Mouse (Mus musculus) heart, adult 2 months (tissue): ENCODE measurements at regions not wholly inside any gene's neighbourhood (a gene's known extent, or its start where the extent isn't known, plus 50 kb on each side); places are given as distances from the start of the nearest gene placed in this dataset.

ENCODE experiments used
- CTCF ChIP-seq: fragments of 200-600 bp; IDR thresholded peaks from 2 replicates; pipeline ENCODE4 v1.8.1; 2022; ENCODE audit warnings: antibody characterized with exemption, mild to moderate bottlenecking, moderate library complexity
- EP300 ChIP-seq: fragments of 200-500 bp; IDR thresholded peaks from 2 replicates; pipeline ENCODE4 v1.6.1; 2011; ENCODE audit warnings: low read depth, low read length, control low read depth; ENCODE audit not compliant: insufficient read depth
- POLR2A ChIP-seq: fragments of 200-500 bp; IDR thresholded peaks from 2 replicates; pipeline ENCODE4 v1.6.1; 2011; ENCODE audit warnings: mild to moderate bottlenecking, low read depth, low read length, control low read depth; ENCODE audit not compliant: insufficient read depth

- TF ChIP-seq CTCF (peak; percentile 14; the same call in 1 of the 2 replicates), POLR2A (peak; percentile 94), EP300 (peak; percentile 39; the same call in 1 of the 2 replicates)
Measured at GRCm38 (mm10) chr15:85653421-85654401, 71.4 kb upstream of the Wnt7b start.
